Mouse (Mus musculus) inflammation-experienced regulatory T-cells (primary cell): ENCODE data around the gene Cmss1. TPM values are rescaled to one million over a fixed set of nuclear protein-coding genes. Genes with fewer than 3 reads are reported as not detected.

Experiments used
- polyA plus RNA-seq, 2 experiments: library from polyadenylated mRNA; unstranded; fragments of 100-300 nt; shearing (Covaris generic); gene quantifications; one replicate each; pipeline ENCODE4 v1.2.1; 2017

The Cmss1 gene
- 10 to 100 TPM; 25.3 to 29.9 TPM for polyA plus RNA-seq

DNA sequence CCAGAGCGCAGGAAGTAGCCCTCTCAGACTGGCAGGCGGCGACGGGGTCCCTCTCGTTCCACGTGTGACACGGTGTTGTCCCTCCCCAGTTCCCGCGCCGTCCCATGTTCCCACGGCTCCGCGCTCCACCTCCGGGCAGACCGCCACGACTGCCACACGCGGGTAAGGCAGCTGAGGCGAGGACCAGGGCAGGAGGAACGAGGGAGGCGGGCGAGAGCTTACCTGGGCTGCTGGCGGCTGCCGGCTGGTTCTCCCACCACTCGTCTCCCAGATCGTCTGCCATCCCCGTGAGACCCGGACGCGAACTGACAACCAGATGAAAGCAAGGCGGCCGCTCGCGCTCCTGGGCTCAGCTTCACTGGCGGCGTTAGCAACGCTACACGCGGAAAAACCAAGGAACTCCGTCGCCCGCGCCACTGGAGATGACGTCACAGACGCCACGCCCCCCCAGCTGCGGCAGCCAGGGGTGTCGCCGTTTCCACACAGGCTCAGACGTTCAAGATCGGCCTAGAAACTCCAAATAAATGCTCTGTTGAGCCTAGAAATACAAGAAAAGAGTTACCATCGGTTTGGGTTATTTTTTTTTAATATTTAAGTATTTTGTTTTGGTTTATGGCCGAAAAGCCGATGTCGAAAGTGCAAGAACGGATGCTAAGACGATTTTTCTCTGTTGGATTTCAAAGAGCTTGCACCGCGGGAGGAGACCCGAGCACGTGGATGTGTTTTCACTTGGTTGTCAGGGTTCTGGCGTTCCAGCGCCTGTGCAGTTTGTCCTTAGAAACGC is at the start of gene Cmss1:
Gene Cmss1 (minus strand): TSS at position 421 of the 784 bp plus-strand sequence.

DNA sequence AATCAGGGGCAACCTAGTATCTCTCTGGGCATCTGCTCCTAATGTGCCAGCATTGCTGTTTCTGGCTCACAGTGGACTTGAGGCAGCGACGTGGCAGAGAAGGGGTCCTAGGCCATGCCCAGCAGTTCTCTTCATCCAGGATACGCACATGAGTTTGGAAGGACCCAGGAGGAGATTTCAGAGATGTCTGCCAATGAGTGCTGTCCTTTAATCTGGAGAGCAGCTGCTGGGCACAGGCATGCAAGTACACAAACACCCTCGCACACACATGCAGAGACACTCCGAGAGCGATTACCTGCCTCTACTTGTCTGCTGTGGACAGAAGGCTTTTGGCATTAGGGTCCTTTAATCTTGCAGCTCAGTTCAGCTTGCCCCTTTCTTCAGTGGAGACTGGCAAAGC is 253.9 kb downstream of the Cmss1 start, which contains the start of gene Filip1l:
Gene Filip1l (plus strand): TSS at position 343 of the 400 bp plus-strand sequence.

DNA sequence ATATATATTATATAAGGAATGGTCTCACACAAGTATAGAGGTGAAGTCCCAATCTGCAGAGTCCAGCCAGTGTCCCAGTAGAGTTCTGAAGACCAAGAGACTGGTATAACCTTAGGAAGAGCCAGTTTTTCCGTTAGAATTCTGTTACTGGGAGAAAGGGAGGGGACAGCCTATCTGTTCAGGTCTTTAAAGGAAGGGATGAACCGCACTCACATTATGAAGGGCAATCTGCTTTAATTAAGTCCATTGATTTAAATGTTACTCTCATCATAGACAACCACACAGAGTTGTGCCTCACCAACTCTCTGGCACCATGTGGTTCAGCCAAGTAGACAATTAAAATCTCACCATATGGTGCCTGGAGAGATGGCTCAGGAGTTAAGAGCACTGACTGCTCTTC is 313.9 kb downstream of the Cmss1 start, which contains the start of gene Tmem30c:
Gene Tmem30c (minus strand): TSS at position 101 of the 400 bp plus-strand sequence.

Other genes starting within 250 kb of the Cmss1 start
- 1 to 10 TPM in 1 of 2 experiments, under 1 TPM in 1; 0.06 to 1.5 TPM for gene Col8a1, start 147.9 kb upstream of the Cmss1 start, polyA plus RNA-seq